Mouse (Mus musculus) spleen, adult 2 months (tissue): ENCODE measurements around the gene Lpar3. TPM values are rescaled to one million over a fixed set of nuclear protein-coding genes. Genes with fewer than 3 reads are reported as not detected.
A peak's percentile ranks its signal among the peaks of the same experiment; 100 is the strongest.

Source experiments
- DNase-seq, 2 experiments: peaks; one replicate each; pipeline versions ENCODE4 v3.0.0 to v3.0.0-alpha.2; 2012 to 2021; ENCODE audit warnings: low spot score in 2 of 2, low read depth in 1 of 2
- H3K27ac ChIP-seq: fragments of 200-500 bp; 2 replicates; pipeline ENCODE4 v1.5.1; 2012; ENCODE audit warnings: low read length, inconsistent platforms; ENCODE audit not compliant: insufficient read depth
- H3K27me3 ChIP-seq: fragments of 200-500 bp; 2 replicates; pipeline ENCODE4 v1.6.1; 2012; ENCODE audit warnings: mild to moderate bottlenecking, moderate library complexity, low read length, inconsistent platforms; ENCODE audit not compliant: control insufficient read depth, insufficient read depth
- H3K36me3 ChIP-seq: fragments of 200-500 bp; 2 replicates; pipeline ENCODE4 v1.6.1; 2012; ENCODE audit warnings: mild to moderate bottlenecking, low read length, inconsistent platforms; ENCODE audit not compliant: control insufficient read depth, insufficient read depth
- H3K4me1 ChIP-seq: fragments of 200-500 bp; 2 replicates; pipeline ENCODE4 v1.6.1; 2011; ENCODE audit warnings: inconsistent platforms; ENCODE audit not compliant: control insufficient read depth, insufficient read depth, insufficient read length
- H3K4me3 ChIP-seq: fragments of 200-500 bp; 2 replicates; pipeline ENCODE4 v1.5.1; 2011; ENCODE audit warnings: mild to moderate bottlenecking, inconsistent platforms; ENCODE audit not compliant: insufficient read depth, insufficient read length; ENCODE audit errors: extremely low read depth
- CTCF ChIP-seq: fragments of 200-500 bp; IDR thresholded peaks from 2 replicates; pipeline ENCODE4 v1.5.1; 2011; ENCODE audit warnings: mild to moderate bottlenecking, inconsistent platforms; ENCODE audit not compliant: insufficient read depth, insufficient read length, insufficient replicate concordance; ENCODE audit errors: extremely low read depth
- POLR2A ChIP-seq: fragments of 200-500 bp; IDR thresholded peaks from 2 replicates; pipeline ENCODE4 v1.6.1; 2011; ENCODE audit warnings: low read depth, low read length, inconsistent platforms
- WGBS: fragments of 180-500 bp; shearing (Covaris S2); methylation state at CpG from one replicate; pipeline ENCODE4 v1.1.7; 2018; 5-methylcytosine and 5-hydroxymethylcytosine counted together
- polyA plus RNA-seq: library from polyadenylated mRNA; depleted of rRNA; stranded (reverse); fragments of >200 nt; gene quantifications from 2 replicates; pipeline ENCODE4 v1.2.3, GENCODE M21; 2012

The Lpar3 gene
- polyA plus RNA-seq, 1 experiment, result 0.57 TPM

GRCm38 (mm10) chr3:146180986-146181385 lies 39.8 kb upstream of the Lpar3 start:
- H3K36me3 ChIP-seq, result peaks cover 3% of the 10 kb centered on the region; the same call in 1 of the 2 replicates
- no peak overlapping the region for H3K27ac ChIP-seq
- no peak overlapping the region for H3K4me3 ChIP-seq
- TF ChIP-seq POLR2A, result no peak
- peak; percentile 62; the same call in 1 of the 2 replicates for TF ChIP-seq CTCF
- no peaks in the 10 kb centered on the region for H3K27me3 ChIP-seq
- no peaks in the 10 kb centered on the region for H3K4me1 ChIP-seq
- peak in 1 of 2 experiments; percentile 60 for DNase-seq
- WGBS, result 55% methylated on average over 3 of the region's 3 CpGs

- DNase-seq, result peak; percentile 24 to 41
- Histone ChIP-seq H3K27me3 (no peaks in the 10 kb centered on the region), H3K4me1 (no peaks in the 10 kb centered on the region), H3K27ac (no peak overlapping the region), H3K4me3 (no peak overlapping the region), H3K36me3 (peaks cover 3% of the 10 kb centered on the region; the same call in 1 of the 2 replicates)
- WGBS, result 61% methylated on average over 13 of the region's 13 CpGs
- TF ChIP-seq POLR2A, result no peak
- TF ChIP-seq CTCF, result peak; percentile 71; the same call in 1 of the 2 replicates
Observed at GRCm38 (mm10) chr3:146184992-146185657, 35.6 kb upstream of the Lpar3 start.

GRCm38 (mm10) chr3:146186033-146186432 lies 34.7 kb upstream of the Lpar3 start:
- Histone ChIP-seq H3K4me3 (no peak overlapping the region), H3K4me1 (no peaks in the 10 kb centered on the region), H3K36me3 (peaks cover 3% of the 10 kb centered on the region; the same call in 1 of the 2 replicates), H3K27ac (no peak overlapping the region), H3K27me3 (no peaks in the 10 kb centered on the region)
- no peak for DNase-seq
- 87% methylated on average over 10 of the region's 10 CpGs for WGBS
- no peak for TF ChIP-seq POLR2A
- TF ChIP-seq CTCF, result no peak

- 86% methylated on average over 10 of the region's 10 CpGs for WGBS
- H3K27ac ChIP-seq, result no peak overlapping the region
- H3K4me3 ChIP-seq, result no peak overlapping the region
- peaks cover 2% of the 10 kb centered on the region; the same call in 1 of the 2 replicates for H3K36me3 ChIP-seq
- H3K4me1 ChIP-seq, result no peaks in the 10 kb centered on the region
- peak; percentile 14; the same call in 1 of the 2 replicates for TF ChIP-seq CTCF
- TF ChIP-seq POLR2A, result no peak
- H3K27me3 ChIP-seq, result no peaks in the 10 kb centered on the region
- DNase-seq, result no peak
Observed at GRCm38 (mm10) chr3:146189933-146190332, 30.8 kb upstream of the Lpar3 start.

GRCm38 (mm10) chr3:146192507-146192906 lies 28.3 kb upstream of the Lpar3 start:
- 85% methylated on average over 1 of the region's 1 CpGs for WGBS
- H3K4me3 ChIP-seq, result no peak overlapping the region
- no peak for DNase-seq
- H3K27me3 ChIP-seq, result no peaks in the 10 kb centered on the region
- H3K27ac ChIP-seq, result no peak overlapping the region
- TF ChIP-seq POLR2A (no peak), CTCF (no peak)
- H3K36me3 ChIP-seq, result 0 out of 2 replicates have a peak, but pooled peaks cover 2% of the 10 kb centered on the region
- H3K4me1 ChIP-seq, result no peaks in the 10 kb centered on the region

GRCm38 (mm10) chr3:146195153-146195552 lies 25.6 kb upstream of the Lpar3 start:
- Histone ChIP-seq H3K4me3 (no peak overlapping the region), H3K27me3 (no peaks in the 10 kb centered on the region), H3K36me3 (0 out of 2 replicates have a peak, but pooled peaks cover under 1% of the 10 kb centered on the region), H3K27ac (no peak overlapping the region), H3K4me1 (no peaks in the 10 kb centered on the region)
- 88% methylated on average over 5 of the region's 5 CpGs for WGBS
- no peak for DNase-seq
- no peak for TF ChIP-seq POLR2A
- TF ChIP-seq CTCF, result no peak

GRCm38 (mm10) chr3:146196301-146196700 lies 24.5 kb upstream of the Lpar3 start:
- Histone ChIP-seq H3K27ac (no peak overlapping the region), H3K36me3 (no peaks in the 10 kb centered on the region), H3K4me1 (no peaks in the 10 kb centered on the region), H3K27me3 (no peaks in the 10 kb centered on the region), H3K4me3 (no peak overlapping the region)
- TF ChIP-seq POLR2A (no peak), CTCF (no peak)
- DNase-seq, result no peak
- 59% methylated on average over 6 of the region's 6 CpGs for WGBS
